Mouse (Mus musculus): ENCODE measurements around the gene Itgae.

DNA sequence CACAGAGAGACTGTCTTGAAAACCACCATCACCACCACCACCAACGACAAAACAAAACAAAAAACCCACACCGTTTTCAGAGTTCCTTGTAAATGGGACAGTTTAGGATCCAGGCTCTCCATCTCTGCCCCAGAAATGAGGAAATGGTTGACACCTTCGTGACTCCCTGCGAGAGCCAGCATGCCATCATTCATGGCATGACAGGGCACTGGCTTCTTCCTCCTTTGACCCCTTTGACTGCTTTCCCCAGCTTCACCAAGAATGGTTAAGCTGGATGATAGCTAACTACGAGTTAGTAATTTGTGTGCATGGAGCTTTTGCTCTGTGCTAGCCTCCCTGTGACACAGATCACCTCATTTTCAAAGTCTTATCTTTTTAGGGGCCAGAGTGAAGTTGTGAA lies 71.9 kb downstream of the Itgae start:
- TF ChIP-seq POLR2A (IDR thresholded peaks at IDR 0.05; ENCODE audit: borderline replicate concordance, extremely low read depth, insufficient read depth, insufficient read length, poor library complexity, severe bottlenecking) (no peak), CTCF (IDR thresholded peaks at IDR 0.05; ENCODE audit: borderline replicate concordance, extremely low read depth, insufficient read depth, insufficient read length) (no peak)

Data from brain, embryonic 14.5 days (tissue).